Mouse (Mus musculus): ENCODE results near the gene Vwa3b. TPM values are rescaled to one million over a fixed set of nuclear protein-coding genes. Genes with fewer than 3 reads are reported as not detected.

Vwa3b gene
- polyA plus RNA-seq, 1 experiment from 2014 or later: 0.80 TPM

DNA sequence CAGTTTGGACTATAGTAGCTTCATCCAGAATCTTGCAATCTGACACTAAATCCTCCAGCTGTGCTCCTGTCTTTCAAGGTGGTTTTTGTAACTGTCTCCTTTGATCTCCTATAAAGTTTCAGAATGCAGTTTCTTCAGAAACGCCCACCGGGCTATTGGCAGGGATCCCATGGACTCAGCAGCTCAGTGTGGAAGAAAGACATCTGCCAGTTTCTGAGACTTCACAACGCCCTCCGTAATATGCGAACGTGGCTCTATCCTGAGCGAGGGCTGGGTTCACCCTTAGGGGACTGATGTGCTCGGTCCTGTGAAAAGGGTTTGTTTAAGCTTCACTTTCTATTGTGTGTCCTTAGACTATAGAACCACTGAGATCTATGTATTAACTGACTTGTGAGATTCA lies 181.3 kb downstream of the Vwa3b start:
- 82% methylated on average over 8 of the region's 8 CpGs for whole genome bisulfite sequencing
- ATAC-seq (ENCODE audit: low FRiP score): no peak
- Histone ChIP-seq H3K36me3 (ENCODE audit: control insufficient read depth, insufficient read depth, low read length) (no peaks in the 10 kb centered on the region), H3K27me3 (ENCODE audit: control insufficient read depth, insufficient read depth, low read length) (no peaks in the 10 kb centered on the region), H3K9me3 (ENCODE audit: control insufficient read depth, low read length) (no peaks in the 10 kb centered on the region), H3K9ac (ENCODE audit: low read depth, low read length) (no peak overlapping the region), H3K27ac (ENCODE audit: low read depth, low read length) (no peak overlapping the region), H3K4me2 (replicated peaks; ENCODE audit: low read depth, low read length) (no peak overlapping the region), H3K4me1 (replicated peaks; ENCODE audit: control insufficient read depth, insufficient read depth, low read length) (no peaks in the 10 kb centered on the region), H3K4me3 (ENCODE audit: low read depth, low read length) (no peak overlapping the region)
- no peak for DNase-seq (ENCODE audit: low spot score)

DNA sequence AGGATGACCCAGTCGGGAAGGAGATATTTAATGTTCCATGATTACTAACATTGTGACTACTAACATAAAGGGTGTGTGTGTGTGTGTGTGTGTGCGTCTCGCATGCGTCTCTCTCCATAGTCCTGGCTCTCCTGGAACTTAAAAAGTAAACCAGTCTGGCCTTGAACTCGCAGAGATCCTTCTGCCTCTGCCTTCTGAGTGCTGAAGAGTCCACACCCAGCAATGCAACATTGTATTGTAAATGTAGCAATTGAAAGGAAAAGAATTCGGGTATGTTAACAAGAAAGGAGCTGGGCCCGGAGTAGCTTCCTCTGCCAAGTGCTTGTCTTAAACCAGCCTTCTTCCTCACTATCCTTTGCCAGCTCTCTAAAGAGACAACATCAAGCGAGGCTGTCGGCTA lies 186.0 kb downstream of the Vwa3b start:
- ATAC-seq (ENCODE audit: low FRiP score) (no peak), DNase-seq (ENCODE audit: low spot score) (no peak)
- no peaks in the 10 kb centered on the region for H3K36me3 ChIP-seq (ENCODE audit: control insufficient read depth, insufficient read depth, low read length)
- H3K27me3 ChIP-seq (ENCODE audit: control insufficient read depth, insufficient read depth, low read length): no peaks in the 10 kb centered on the region
- H3K9ac ChIP-seq (ENCODE audit: low read depth, low read length): no peak overlapping the region
- H3K4me2 ChIP-seq (replicated peaks; ENCODE audit: low read depth, low read length): no peak overlapping the region
- no peaks in the 10 kb centered on the region for H3K9me3 ChIP-seq (ENCODE audit: control insufficient read depth, low read length)
- 92% methylated on average over 9 of the region's 9 CpGs for WGBS
- no peaks in the 10 kb centered on the region for H3K4me1 ChIP-seq (replicated peaks; ENCODE audit: control insufficient read depth, insufficient read depth, low read length)
- no peak overlapping the region for H3K27ac ChIP-seq (ENCODE audit: low read depth, low read length)
- no peak overlapping the region for H3K4me3 ChIP-seq (ENCODE audit: low read depth, low read length)

DNA sequence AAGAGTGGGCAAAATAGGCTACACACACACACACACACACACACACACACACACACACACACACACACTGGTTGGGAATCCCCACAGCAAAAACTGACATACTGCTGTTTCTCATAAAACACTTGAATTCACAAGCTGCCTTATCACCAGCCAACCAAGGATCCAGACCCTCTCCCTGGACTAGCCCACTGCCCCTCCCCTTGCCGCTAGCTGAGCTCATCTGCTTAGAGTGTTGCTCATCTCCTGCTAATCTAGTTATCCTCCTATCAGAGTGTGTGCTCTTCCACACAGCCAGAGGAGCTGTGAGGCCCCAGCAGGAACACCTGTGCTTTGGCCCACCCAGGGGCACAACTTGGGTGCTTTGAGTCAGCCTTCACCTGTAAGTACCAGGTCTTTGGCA lies 187.7 kb downstream of the Vwa3b start, which contains the start of gene Cnga3:
Gene Cnga3, plus strand, starts transcription at position 291 of the 400 bp plus-strand sequence.
- Histone ChIP-seq H3K9ac (ENCODE audit: low read depth, low read length) (no peak within 1 kb of the TSS), H3K4me1 (replicated peaks; ENCODE audit: control insufficient read depth, insufficient read depth, low read length) (no peaks in the 10 kb centered on the region), H3K36me3 (ENCODE audit: control insufficient read depth, insufficient read depth, low read length) (no peaks in the 10 kb centered on the region), H3K9me3 (ENCODE audit: control insufficient read depth, low read length) (no peaks in the 10 kb centered on the region), H3K4me3 (ENCODE audit: low read depth, low read length) (no peak within 1 kb of the TSS), H3K27me3 (ENCODE audit: control insufficient read depth, insufficient read depth, low read length) (no peaks in the 10 kb centered on the region), H3K27ac (ENCODE audit: low read depth, low read length) (no peak within 1 kb of the TSS), H3K4me2 (replicated peaks; ENCODE audit: low read depth, low read length) (no peak within 1 kb of the TSS)
- 50% methylated on average over 1 of the region's 1 CpGs for WGBS
- DNase-seq (ENCODE audit: low spot score): no peak
- no peak for ATAC-seq (ENCODE audit: low FRiP score)

DNA sequence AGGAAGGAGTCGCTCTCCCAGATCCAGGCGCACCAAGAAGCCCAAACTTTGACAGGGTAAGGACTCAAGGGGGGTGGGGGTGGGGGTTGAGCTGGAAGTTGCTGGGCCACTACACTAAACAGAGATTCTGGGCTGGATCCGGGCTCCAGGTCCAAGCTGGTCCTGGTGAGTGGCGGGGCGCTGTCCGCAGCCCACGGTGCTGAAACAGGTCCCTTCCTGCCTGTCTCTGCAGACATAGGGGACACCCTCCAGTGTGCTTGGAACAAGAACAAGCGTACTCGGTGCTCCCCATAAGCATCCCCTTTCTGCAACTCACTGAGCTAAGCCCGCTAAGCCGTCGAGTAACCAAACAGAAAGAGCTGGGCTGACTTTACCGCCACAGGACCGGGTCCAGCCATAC lies 192.0 kb downstream of the Vwa3b start:
- 7% methylated on average over 14 of the region's 14 CpGs for WGBS
- Histone ChIP-seq H3K4me1 (replicated peaks; ENCODE audit: control insufficient read depth, insufficient read depth, low read length) (no peaks in the 10 kb centered on the region), H3K27ac (ENCODE audit: low read depth, low read length) (no peak overlapping the region), H3K9ac (ENCODE audit: low read depth, low read length) (no peak overlapping the region), H3K4me3 (ENCODE audit: low read depth, low read length) (no peak overlapping the region), H3K4me2 (replicated peaks; ENCODE audit: low read depth, low read length) (no peak overlapping the region), H3K9me3 (ENCODE audit: control insufficient read depth, low read length) (no peaks in the 10 kb centered on the region), H3K27me3 (ENCODE audit: control insufficient read depth, insufficient read depth, low read length) (no peaks in the 10 kb centered on the region), H3K36me3 (ENCODE audit: control insufficient read depth, insufficient read depth, low read length) (no peaks in the 10 kb centered on the region)
- DNase-seq (ENCODE audit: low spot score) (peak; percentile 69), ATAC-seq (ENCODE audit: low FRiP score) (no peak)

DNA sequence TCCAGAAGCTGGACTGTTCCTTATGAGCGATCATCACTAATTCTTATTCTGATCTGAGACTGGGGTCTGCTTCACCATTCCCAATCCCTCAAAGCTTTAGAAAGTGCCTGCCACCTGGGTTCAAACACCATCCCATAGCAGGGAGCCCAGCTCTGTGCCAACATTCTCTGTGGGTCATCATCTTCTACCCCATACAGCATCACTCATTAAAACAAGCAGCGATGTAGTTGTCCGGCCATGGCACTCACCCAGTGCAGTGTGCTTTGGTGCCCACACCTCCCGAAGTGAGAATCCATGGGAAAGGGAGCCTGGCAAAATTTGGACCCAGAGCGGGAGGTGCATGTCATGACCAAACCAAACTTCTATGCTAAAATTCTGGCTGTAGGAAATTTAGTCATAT lies 193.2 kb downstream of the Vwa3b start:
- Histone ChIP-seq H3K9ac (ENCODE audit: low read depth, low read length) (no peak overlapping the region), H3K4me1 (replicated peaks; ENCODE audit: control insufficient read depth, insufficient read depth, low read length) (no peaks in the 10 kb centered on the region), H3K27ac (ENCODE audit: low read depth, low read length) (no peak overlapping the region), H3K36me3 (ENCODE audit: control insufficient read depth, insufficient read depth, low read length) (no peaks in the 10 kb centered on the region), H3K27me3 (ENCODE audit: control insufficient read depth, insufficient read depth, low read length) (no peaks in the 10 kb centered on the region), H3K4me2 (replicated peaks; ENCODE audit: low read depth, low read length) (no peak overlapping the region), H3K4me3 (ENCODE audit: low read depth, low read length) (no peak overlapping the region), H3K9me3 (ENCODE audit: control insufficient read depth, low read length) (no peaks in the 10 kb centered on the region)
- WGBS: 88% methylated on average over 5 of the region's 5 CpGs
- ATAC-seq (ENCODE audit: low FRiP score) (no peak), DNase-seq (ENCODE audit: low spot score) (no peak)

DNA sequence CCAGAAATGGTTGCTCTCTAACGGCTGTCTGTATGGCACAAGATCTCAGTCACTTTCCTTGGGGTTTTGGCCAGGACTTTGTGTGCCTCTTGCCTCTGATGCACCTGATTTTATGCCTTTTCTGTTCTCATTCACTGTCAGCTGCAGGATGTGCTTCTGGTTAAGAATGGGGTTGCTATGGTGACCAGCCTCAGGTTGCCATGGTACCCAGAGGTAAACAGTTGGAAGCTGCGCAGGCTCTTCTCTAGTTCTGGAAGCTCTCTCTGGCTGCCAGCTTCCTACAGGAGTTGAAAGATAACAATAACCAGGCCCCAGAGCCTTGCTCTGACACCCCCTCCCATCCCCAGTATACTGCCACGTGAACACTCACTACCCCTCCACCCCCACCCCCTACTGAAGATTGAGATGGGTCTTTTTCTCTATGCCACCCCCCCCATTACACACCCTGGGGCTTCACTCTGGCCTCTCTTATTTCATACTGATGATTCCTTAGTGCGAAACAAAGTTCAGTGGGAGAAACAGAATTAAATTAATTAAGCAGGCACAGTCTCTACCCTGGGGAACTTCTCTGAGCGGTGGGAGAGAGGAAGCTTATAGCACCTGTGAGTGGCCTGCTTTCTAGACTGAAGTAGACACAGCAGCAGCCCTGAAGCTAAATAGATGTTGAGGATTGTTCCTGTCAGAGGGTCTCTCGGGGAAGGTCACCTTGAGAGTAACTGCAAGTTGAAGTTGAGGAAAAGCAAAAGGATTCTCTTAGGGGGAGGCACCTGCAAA lies 193.9 kb downstream of the Vwa3b start:
- H3K36me3 ChIP-seq (ENCODE audit: control insufficient read depth, insufficient read depth, low read length): no peaks in the 10 kb centered on the region
- no peak overlapping the region for H3K9ac ChIP-seq (ENCODE audit: low read depth, low read length)
- no peak overlapping the region for H3K4me2 ChIP-seq (replicated peaks; ENCODE audit: low read depth, low read length)
- H3K4me3 ChIP-seq (ENCODE audit: low read depth, low read length): no peak overlapping the region
- ATAC-seq (ENCODE audit: low FRiP score) (peak; percentile 73), DNase-seq (ENCODE audit: low spot score) (peak; percentile 79)
- no peaks in the 10 kb centered on the region for H3K9me3 ChIP-seq (ENCODE audit: control insufficient read depth, low read length)
- H3K27me3 ChIP-seq (ENCODE audit: control insufficient read depth, insufficient read depth, low read length): no peaks in the 10 kb centered on the region
- H3K4me1 ChIP-seq (replicated peaks; ENCODE audit: control insufficient read depth, insufficient read depth, low read length): no peaks in the 10 kb centered on the region
- H3K27ac ChIP-seq (ENCODE audit: low read depth, low read length): no peak overlapping the region
- WGBS: 48% methylated on average over 6 of the region's 6 CpGs

DNA sequence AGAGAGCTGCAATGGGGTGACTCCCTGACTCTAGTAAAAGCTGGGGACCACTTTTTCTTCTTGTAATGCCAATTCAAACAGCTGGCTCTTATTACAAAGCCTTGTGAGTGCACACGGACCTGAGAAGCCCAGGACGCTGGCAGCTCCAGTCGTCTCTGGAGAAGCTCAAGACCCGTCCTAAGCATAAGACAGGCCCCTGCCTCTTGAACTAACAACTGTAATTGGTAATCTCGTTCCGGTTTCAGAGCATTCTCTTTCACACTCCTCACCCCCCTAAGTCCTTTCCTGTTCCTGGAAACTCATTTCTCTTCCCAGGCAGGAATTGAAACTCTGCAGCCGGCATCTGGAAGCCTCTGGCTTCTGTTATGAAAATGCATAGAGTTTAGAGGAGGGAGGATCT lies 195.6 kb downstream of the Vwa3b start:
- no peak overlapping the region for H3K4me2 ChIP-seq (replicated peaks; ENCODE audit: low read depth, low read length)
- WGBS: 79% methylated on average over 7 of the region's 7 CpGs
- no peaks in the 10 kb centered on the region for H3K27me3 ChIP-seq (ENCODE audit: control insufficient read depth, insufficient read depth, low read length)
- no peak for ATAC-seq (ENCODE audit: low FRiP score)
- H3K27ac ChIP-seq (ENCODE audit: low read depth, low read length): no peak overlapping the region
- no peaks in the 10 kb centered on the region for H3K4me1 ChIP-seq (replicated peaks; ENCODE audit: control insufficient read depth, insufficient read depth, low read length)
- H3K9me3 ChIP-seq (ENCODE audit: control insufficient read depth, low read length): no peaks in the 10 kb centered on the region
- no peak overlapping the region for H3K4me3 ChIP-seq (ENCODE audit: low read depth, low read length)
- no peak for DNase-seq (ENCODE audit: low spot score)
- no peak overlapping the region for H3K9ac ChIP-seq (ENCODE audit: low read depth, low read length)
- H3K36me3 ChIP-seq (ENCODE audit: control insufficient read depth, insufficient read depth, low read length): no peaks in the 10 kb centered on the region

DNA sequence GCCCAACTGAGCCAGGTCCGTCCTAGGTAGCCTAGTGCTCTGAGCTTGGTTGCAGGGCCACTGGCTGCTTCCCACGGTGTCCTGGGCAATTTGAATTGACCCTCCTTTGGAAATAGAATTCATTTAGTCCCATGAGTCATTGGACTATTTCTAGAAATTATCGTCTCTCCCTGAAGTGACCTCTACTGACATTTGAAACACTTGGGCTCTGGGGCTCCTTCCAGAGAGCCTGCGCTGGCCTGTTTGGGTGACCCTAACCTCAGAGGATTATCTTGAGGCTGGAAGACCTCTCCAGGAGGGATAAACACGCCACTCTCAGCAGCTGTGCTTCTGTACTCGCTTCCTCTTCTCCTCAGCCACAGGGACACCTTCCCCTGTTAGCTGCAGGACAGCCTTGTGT lies 204.0 kb downstream of the Vwa3b start:
- no peak overlapping the region for H3K9ac ChIP-seq (ENCODE audit: low read depth, low read length)
- no peaks in the 10 kb centered on the region for H3K9me3 ChIP-seq (ENCODE audit: control insufficient read depth, low read length)
- H3K4me1 ChIP-seq (replicated peaks; ENCODE audit: control insufficient read depth, insufficient read depth, low read length): no peaks in the 10 kb centered on the region
- 73% methylated on average over 6 of the region's 6 CpGs for WGBS
- ATAC-seq (ENCODE audit: low FRiP score) (no peak), DNase-seq (ENCODE audit: low spot score) (no peak)
- no peaks in the 10 kb centered on the region for H3K36me3 ChIP-seq (ENCODE audit: control insufficient read depth, insufficient read depth, low read length)
- H3K27me3 ChIP-seq (ENCODE audit: control insufficient read depth, insufficient read depth, low read length): no peaks in the 10 kb centered on the region
- no peak overlapping the region for H3K27ac ChIP-seq (ENCODE audit: low read depth, low read length)
- no peak overlapping the region for H3K4me2 ChIP-seq (replicated peaks; ENCODE audit: low read depth, low read length)
- no peak overlapping the region for H3K4me3 ChIP-seq (ENCODE audit: low read depth, low read length)

DNA sequence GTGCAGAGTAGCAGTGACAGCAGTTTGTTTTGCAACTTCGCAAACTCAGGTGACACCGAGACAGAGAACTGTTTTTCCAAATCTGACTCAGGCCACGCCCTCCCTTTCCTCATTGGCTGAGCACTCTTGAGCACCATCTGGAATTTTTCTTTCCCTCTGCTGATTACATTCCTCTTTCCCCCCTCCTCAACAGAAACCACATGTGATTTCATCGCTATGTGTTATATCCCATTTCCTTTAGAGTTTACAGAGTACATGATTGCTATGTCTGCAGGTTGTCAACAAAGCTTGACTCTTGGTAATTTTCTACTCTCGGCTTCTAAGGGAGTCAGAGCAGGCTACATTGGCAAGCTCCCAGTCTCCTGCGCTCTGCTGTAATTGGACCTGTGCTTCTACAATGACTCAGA lies 204.9 kb downstream of the Vwa3b start:
- no peak for DNase-seq (ENCODE audit: low spot score)
- no peaks in the 10 kb centered on the region for H3K9me3 ChIP-seq (ENCODE audit: control insufficient read depth, low read length)

More for the DNA sequence above, 204.9 kb downstream of the Vwa3b start:
- Histone ChIP-seq H3K9ac (ENCODE audit: low read depth, low read length) (no peak overlapping the region), H3K4me3 (ENCODE audit: low read depth, low read length) (no peak overlapping the region), H3K27me3 (ENCODE audit: control insufficient read depth, insufficient read depth, low read length) (no peaks in the 10 kb centered on the region), H3K27ac (ENCODE audit: low read depth, low read length) (no peak overlapping the region), H3K4me2 (replicated peaks; ENCODE audit: low read depth, low read length) (no peak overlapping the region), H3K4me1 (replicated peaks; ENCODE audit: control insufficient read depth, insufficient read depth, low read length) (no peaks in the 10 kb centered on the region), H3K36me3 (ENCODE audit: control insufficient read depth, insufficient read depth, low read length) (no peaks in the 10 kb centered on the region)
- ATAC-seq (ENCODE audit: low FRiP score): no peak
- WGBS: 65% methylated on average over 6 of the region's 6 CpGs
